Mouse (Mus musculus) hindbrain, embryonic 16.5 days (tissue): ENCODE results near the gene Chga. TPM values are rescaled to one million over a fixed set of nuclear protein-coding genes. Genes with fewer than 3 reads are reported as not detected.

Source experiments
- ATAC-seq: fragments of 200-750 bp; cut with Nextera tagmentation; 2 replicates; pipeline ENCODE4 v1.8.0; 2017; ENCODE audit warnings: moderate TSS enrichment, moderate library complexity
- H3K27ac ChIP-seq: fragments of 300-500 bp; sonication (generic); 2 replicates; pipeline ENCODE4 v1.5.1; 2014; ENCODE audit warnings: low read depth, mild to moderate bottlenecking, control low read depth, low read length, moderate library complexity
- H3K27me3 ChIP-seq: fragments of 300-500 bp; sonication (generic); replicated peaks from 2 replicates; pipeline ENCODE4 v1.6.1; 2014; ENCODE audit warnings: low read length; ENCODE audit not compliant: control insufficient read depth, insufficient read depth
- H3K36me3 ChIP-seq: fragments of 300-500 bp; sonication (generic); 2 replicates; pipeline ENCODE4 v1.6.1; 2014; ENCODE audit warnings: mild to moderate bottlenecking, low read length, moderate library complexity, mixed read lengths; ENCODE audit not compliant: control insufficient read depth, insufficient read depth
- H3K4me1 ChIP-seq: fragments of 300-500 bp; sonication (generic); 2 replicates; pipeline ENCODE4 v1.6.1; 2014; ENCODE audit warnings: low read depth, low read length; ENCODE audit not compliant: control insufficient read depth, insufficient read depth
- H3K4me2 ChIP-seq: fragments of 300-500 bp; sonication (generic); 2 replicates; pipeline ENCODE4 v1.6.1; 2014; ENCODE audit warnings: mild to moderate bottlenecking, low read length, control low read depth, moderate library complexity
- H3K4me3 ChIP-seq: fragments of 300-500 bp; sonication (generic); 2 replicates; pipeline ENCODE4 v1.5.1; 2014; ENCODE audit warnings: mild to moderate bottlenecking, low read length, control low read depth, moderate library complexity
- H3K9ac ChIP-seq: fragments of 300-500 bp; sonication (generic); 2 replicates; pipeline ENCODE4 v1.6.1; 2014; ENCODE audit warnings: low read depth, mild to moderate bottlenecking, control low read depth, low read length, moderate library complexity
- H3K9me3 ChIP-seq: fragments of 300-500 bp; sonication (generic); 2 replicates; pipeline ENCODE4 v1.6.1; 2014; ENCODE audit warnings: mild to moderate bottlenecking, low read length, moderate library complexity; ENCODE audit not compliant: control insufficient read depth
- WGBS: fragments of 180-500 bp; shearing (Covaris S2); extraction: QIAGEN DNeasy Blood & Tissue Kit; methylation state at CpG from one replicate; pipeline ENCODE4 v1.1.7; 2014; 5-methylcytosine and 5-hydroxymethylcytosine counted together
- polyA plus RNA-seq: library from polyadenylated mRNA; unstranded; fragments of >200 nt; fragmentation: Nextera tagmentation; extraction: Ambion mirVana; gene quantifications from 2 replicates; pipeline ENCODE4 v1.2.1, GENCODE M21; 2015

Chga gene
- polyA plus RNA-seq, 1 experiment from 2014 or later, result 224 TPM

GRCm38 (mm10) chr12:102570111-102570510 is 15.3 kb downstream of the Chga start:
- Histone ChIP-seq H3K27me3 (no peaks in the 10 kb centered on the region), H3K4me3 (no peak overlapping the region), H3K9me3 (no peaks in the 10 kb centered on the region), H3K36me3 (no peaks in the 10 kb centered on the region), H3K4me2 (no peak overlapping the region), H3K4me1 (no peaks in the 10 kb centered on the region; the same call in 1 of the 2 replicates), H3K27ac (no peak overlapping the region), H3K9ac (no peak overlapping the region)
- ATAC-seq, result no peak
- WGBS, result 86% methylated on average over 13 of the region's 13 CpGs

- H3K4me3 ChIP-seq, result no peak overlapping the region
- H3K27ac ChIP-seq, result no peak overlapping the region
- no peaks in the 10 kb centered on the region; the same call in 1 of the 2 replicates for H3K4me1 ChIP-seq
- H3K36me3 ChIP-seq, result no peaks in the 10 kb centered on the region
- no peaks in the 10 kb centered on the region for H3K9me3 ChIP-seq
- H3K9ac ChIP-seq, result no peak overlapping the region
- no peak for ATAC-seq
- WGBS, result 69% methylated on average over 5 of the region's 5 CpGs
- H3K4me2 ChIP-seq, result no peak overlapping the region
- H3K27me3 ChIP-seq, result no peaks in the 10 kb centered on the region
These were observed 16.0 kb downstream of the Chga start for GRCm38 (mm10) chr12:102570734-102571133.

GRCm38 (mm10) chr12:102571666-102572065 is 16.9 kb downstream of the Chga start:
- Histone ChIP-seq H3K4me2 (no peak overlapping the region), H3K27me3 (no peaks in the 10 kb centered on the region), H3K36me3 (no peaks in the 10 kb centered on the region), H3K9me3 (no peaks in the 10 kb centered on the region), H3K4me3 (no peak overlapping the region), H3K9ac (no peak overlapping the region), H3K27ac (no peak overlapping the region), H3K4me1 (no peaks in the 10 kb centered on the region; the same call in 1 of the 2 replicates)
- 86% methylated on average over 9 of the region's 9 CpGs for WGBS
- ATAC-seq, result no peak

GRCm38 (mm10) chr12:102573036-102573435 is 18.3 kb downstream of the Chga start:
- Histone ChIP-seq H3K27me3 (no peaks in the 10 kb centered on the region), H3K27ac (no peak overlapping the region), H3K4me3 (no peak overlapping the region), H3K36me3 (no peaks in the 10 kb centered on the region), H3K9me3 (no peaks in the 10 kb centered on the region), H3K9ac (no peak overlapping the region), H3K4me1 (no peaks in the 10 kb centered on the region; the same call in 1 of the 2 replicates), H3K4me2 (no peak overlapping the region)
- WGBS, result 54% methylated on average over 7 of the region's 7 CpGs
- ATAC-seq, result no peak

- H3K9me3 ChIP-seq, result no peaks in the 10 kb centered on the region
- no peak for ATAC-seq
- no peak overlapping the region for H3K27ac ChIP-seq
- H3K4me3 ChIP-seq, result no peak overlapping the region
- no peak overlapping the region for H3K9ac ChIP-seq
- H3K27me3 ChIP-seq, result no peaks in the 10 kb centered on the region
- no peaks in the 10 kb centered on the region for H3K36me3 ChIP-seq
- no peaks in the 10 kb centered on the region; the same call in 1 of the 2 replicates for H3K4me1 ChIP-seq
- H3K4me2 ChIP-seq, result no peak overlapping the region
- 76% methylated on average over 5 of the region's 5 CpGs for WGBS
These were observed 21.0 kb downstream of the Chga start for GRCm38 (mm10) chr12:102575541-102576329.

- Histone ChIP-seq H3K4me3 (no peak overlapping the region), H3K27me3 (no peaks in the 10 kb centered on the region), H3K9ac (no peak overlapping the region), H3K4me1 (no peaks in the 10 kb centered on the region; the same call in 1 of the 2 replicates), H3K4me2 (no peak overlapping the region), H3K27ac (no peak overlapping the region), H3K9me3 (no peaks in the 10 kb centered on the region), H3K36me3 (no peaks in the 10 kb centered on the region)
- no peak for ATAC-seq
- WGBS, result 86% methylated on average over 10 of the region's 10 CpGs
These were observed 22.1 kb downstream of the Chga start for GRCm38 (mm10) chr12:102576659-102577398.

- Histone ChIP-seq H3K9me3 (no peaks in the 10 kb centered on the region), H3K27me3 (no peaks in the 10 kb centered on the region), H3K36me3 (no peaks in the 10 kb centered on the region), H3K9ac (no peak overlapping the region), H3K4me3 (no peak overlapping the region), H3K4me1 (no peaks in the 10 kb centered on the region), H3K4me2 (no peak overlapping the region), H3K27ac (no peak overlapping the region)
- ATAC-seq, result peak; percentile 65; the same call in 1 of the 2 replicates
- 60% methylated on average over 6 of the region's 6 CpGs for WGBS
These were observed 24.3 kb downstream of the Chga start for GRCm38 (mm10) chr12:102579041-102579440.

GRCm38 (mm10) chr12:102581579-102582196 is 26.9 kb downstream of the Chga start:
- H3K36me3 ChIP-seq, result peaks cover 4% of the 10 kb centered on the region; the same call in 1 of the 2 replicates
- H3K27me3 ChIP-seq, result no peaks in the 10 kb centered on the region
- H3K4me3 ChIP-seq, result no peak overlapping the region
- no peaks in the 10 kb centered on the region for H3K4me1 ChIP-seq
- no peak overlapping the region for H3K9ac ChIP-seq
- H3K4me2 ChIP-seq, result no peak overlapping the region
- no peak for ATAC-seq
- H3K9me3 ChIP-seq, result no peaks in the 10 kb centered on the region
- 72% methylated on average over 5 of the region's 5 CpGs for WGBS
- no peak overlapping the region for H3K27ac ChIP-seq

GRCm38 (mm10) chr12:102582441-102582840 is 27.7 kb downstream of the Chga start:
- WGBS, result 67% methylated on average over 11 of the region's 11 CpGs
- peaks cover 4% of the 10 kb centered on the region; the same call in 1 of the 2 replicates for H3K36me3 ChIP-seq
- H3K4me1 ChIP-seq, result no peaks in the 10 kb centered on the region
- H3K9me3 ChIP-seq, result no peaks in the 10 kb centered on the region
- no peak overlapping the region for H3K27ac ChIP-seq
- ATAC-seq, result no peak
- no peak overlapping the region for H3K4me3 ChIP-seq
- no peak overlapping the region for H3K4me2 ChIP-seq
- H3K9ac ChIP-seq, result no peak overlapping the region
- no peaks in the 10 kb centered on the region for H3K27me3 ChIP-seq
